Mouse (Mus musculus) bone marrow, adult 2 months (tissue): ENCODE results near the gene Fam43b. TPM values are rescaled to one million over a fixed set of nuclear protein-coding genes. Genes with fewer than 3 reads are reported as not detected.

Experiments used
- H3K27ac ChIP-seq: fragments of 200-500 bp; 2 replicates; pipeline ENCODE4 v1.5.1; 2012; ENCODE audit warnings: low read depth, mild to moderate bottlenecking, control low read depth, inconsistent platforms, low read length; ENCODE audit not compliant: control insufficient read depth, poor library complexity, insufficient read depth
- H3K4me1 ChIP-seq: fragments of 200-500 bp; 2 replicates; pipeline ENCODE4 v1.6.1; 2011; ENCODE audit warnings: low read length; ENCODE audit not compliant: control insufficient read depth, insufficient read depth
- H3K4me3 ChIP-seq: fragments of 200-500 bp; replicated peaks from 2 replicates; pipeline ENCODE3; 2011; ENCODE audit warnings: mild to moderate bottlenecking, low read depth, low read length, control low read depth; ENCODE audit not compliant: control insufficient read depth
- CTCF ChIP-seq: fragments of 200-500 bp; IDR thresholded peaks from 2 replicates; pipeline ENCODE4 v1.5.1; 2011; ENCODE audit warnings: low read length, control low read depth; ENCODE audit not compliant: control insufficient read depth, insufficient read depth
- POLR2A ChIP-seq: fragments of 200-500 bp; IDR thresholded peaks from 2 replicates; pipeline ENCODE4 v1.6.1; 2011; ENCODE audit warnings: low read depth, mild to moderate bottlenecking, control low read depth, low read length, borderline replicate concordance; ENCODE audit not compliant: control insufficient read depth
- WGBS: fragments of 180-500 bp; shearing (Covaris S2); methylation state at CpG from one replicate; pipeline ENCODE4 v1.1.7; 2018; 5-methylcytosine and 5-hydroxymethylcytosine counted together
- polyA plus RNA-seq: library from polyadenylated mRNA; stranded (reverse); fragments of >200 nt; gene quantifications from 2 replicates; pipeline ENCODE4 v1.2.4, GENCODE M21; 2011; ENCODE audit warnings: low replicate concordance; ENCODE audit not compliant: missing spikeins, insufficient read depth, insufficient read length

Gene Fam43b
- polyA plus RNA-seq, 1 experiment: not detected

DNA sequence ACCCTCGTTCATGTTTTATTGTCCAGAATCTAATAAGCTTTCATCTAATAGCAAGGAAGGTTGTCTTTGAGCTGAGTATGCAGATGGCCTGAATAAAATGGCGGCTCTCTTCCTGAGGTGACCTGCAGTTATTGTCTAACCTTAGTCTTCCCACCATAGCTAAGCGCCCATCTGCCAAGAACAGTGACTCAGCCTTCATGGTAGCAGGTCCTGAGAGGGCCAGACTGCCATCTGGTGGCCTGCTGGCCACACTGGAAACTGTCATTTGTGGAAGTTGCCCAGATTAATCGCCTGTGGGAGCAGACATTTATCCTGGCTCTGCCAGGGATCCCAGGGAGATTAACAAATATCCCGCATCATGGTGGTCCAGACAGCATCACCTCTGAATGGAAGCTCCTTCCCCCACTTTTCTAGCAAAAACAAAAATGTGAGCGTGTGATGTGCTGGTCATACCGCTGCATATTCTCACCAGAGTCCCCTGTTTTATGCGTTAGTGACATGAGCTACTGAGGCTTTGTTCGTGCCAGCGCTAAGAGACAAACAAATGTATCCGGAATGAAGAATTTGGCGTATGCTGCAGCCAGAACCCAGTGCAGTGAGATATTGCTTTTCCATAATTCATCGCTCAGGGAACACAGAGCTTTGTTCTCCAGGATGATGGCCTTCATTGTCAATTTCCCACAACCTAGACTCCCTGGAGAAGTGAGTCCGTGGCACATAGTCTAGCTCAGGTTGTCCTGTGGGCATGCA is 17.1 kb downstream of the Fam43b start:
- TF ChIP-seq POLR2A: no peak
- peak; percentile 62 for TF ChIP-seq CTCF
- Histone ChIP-seq H3K27ac (no peak overlapping the region), H3K4me3 (no peak overlapping the region), H3K4me1 (no peaks in the 10 kb centered on the region)
- 46% methylated on average over 14 of the region's 14 CpGs for WGBS

DNA sequence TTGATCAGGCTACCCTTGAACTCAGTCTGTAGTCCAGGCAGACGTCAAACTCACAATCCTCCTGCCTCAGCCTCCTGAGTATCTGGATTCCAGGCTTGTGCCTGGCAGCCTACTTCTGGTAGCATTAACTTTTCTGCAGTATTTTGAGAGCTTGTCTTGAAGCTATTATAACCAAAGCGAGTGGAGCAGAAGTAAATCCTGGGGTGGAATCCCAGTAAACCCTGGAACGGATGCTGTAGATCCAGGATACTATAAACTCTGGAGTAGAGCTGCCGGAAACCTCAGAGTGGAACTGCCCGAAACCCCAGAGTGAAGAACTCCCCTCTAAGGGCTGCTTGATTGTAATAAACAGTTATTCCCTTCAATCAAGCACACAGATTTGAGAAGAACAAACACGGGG is 18.8 kb downstream of the Fam43b start:
- no peak for TF ChIP-seq CTCF
- Histone ChIP-seq H3K27ac (no peak overlapping the region), H3K4me1 (no peaks in the 10 kb centered on the region), H3K4me3 (no peak overlapping the region)
- 61% methylated on average over 6 of the region's 6 CpGs for WGBS

DNA sequence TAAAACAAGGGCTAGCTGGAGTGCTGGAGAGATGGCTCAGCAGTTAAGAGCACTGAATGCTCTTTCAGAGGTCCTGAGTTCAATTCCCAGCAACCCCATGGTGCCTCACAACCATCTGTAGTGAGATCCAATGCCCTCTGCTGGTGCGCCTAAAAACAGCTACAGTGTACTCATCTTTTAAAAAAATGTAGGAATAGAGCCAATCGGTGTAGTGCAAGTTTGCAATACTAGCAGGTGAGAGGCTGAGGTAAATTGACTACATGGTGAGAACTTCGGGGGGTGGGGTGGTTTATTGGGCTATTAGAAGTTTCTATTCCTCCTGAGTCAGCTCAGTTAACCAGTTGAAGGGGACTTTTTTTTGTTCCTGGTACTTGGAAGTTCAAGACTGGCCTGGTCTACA is 21.2 kb downstream of the Fam43b start:
- Histone ChIP-seq H3K27ac (no peak overlapping the region), H3K4me3 (no peak overlapping the region), H3K4me1 (no peaks in the 10 kb centered on the region)
- TF ChIP-seq POLR2A (no peak), CTCF (no peak)
- 75% methylated on average over 3 of the region's 3 CpGs for WGBS

DNA sequence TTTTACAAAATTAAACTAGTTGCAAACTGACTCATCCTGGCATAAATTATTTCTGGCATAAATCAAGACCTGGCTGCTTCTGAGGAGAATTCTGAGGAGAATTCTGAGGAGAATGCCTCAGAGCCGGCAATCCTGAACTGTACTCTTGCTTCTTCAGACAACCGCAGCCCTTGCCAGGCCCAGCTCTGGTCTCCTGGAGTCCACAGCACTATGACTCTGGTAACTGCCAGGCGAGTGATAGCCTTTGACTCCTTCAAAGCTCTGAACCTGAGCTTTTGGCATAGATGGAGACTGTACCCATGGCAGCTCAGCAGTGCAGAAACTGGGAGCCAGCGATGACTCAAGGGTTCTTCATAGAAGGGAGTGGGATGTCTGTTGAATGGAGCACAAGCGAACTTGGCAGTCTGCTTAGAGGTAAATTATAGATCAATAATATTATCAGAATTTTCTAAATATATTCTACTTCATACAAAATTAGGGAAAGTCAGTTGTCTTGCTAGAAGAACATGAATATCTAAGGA is 25.3 kb downstream of the Fam43b start:
- Histone ChIP-seq H3K4me3 (no peak overlapping the region), H3K4me1 (no peaks in the 10 kb centered on the region), H3K27ac (no peak overlapping the region)
- WGBS: 85% methylated on average over 5 of the region's 5 CpGs
- TF ChIP-seq POLR2A (no peak), CTCF (no peak)

DNA sequence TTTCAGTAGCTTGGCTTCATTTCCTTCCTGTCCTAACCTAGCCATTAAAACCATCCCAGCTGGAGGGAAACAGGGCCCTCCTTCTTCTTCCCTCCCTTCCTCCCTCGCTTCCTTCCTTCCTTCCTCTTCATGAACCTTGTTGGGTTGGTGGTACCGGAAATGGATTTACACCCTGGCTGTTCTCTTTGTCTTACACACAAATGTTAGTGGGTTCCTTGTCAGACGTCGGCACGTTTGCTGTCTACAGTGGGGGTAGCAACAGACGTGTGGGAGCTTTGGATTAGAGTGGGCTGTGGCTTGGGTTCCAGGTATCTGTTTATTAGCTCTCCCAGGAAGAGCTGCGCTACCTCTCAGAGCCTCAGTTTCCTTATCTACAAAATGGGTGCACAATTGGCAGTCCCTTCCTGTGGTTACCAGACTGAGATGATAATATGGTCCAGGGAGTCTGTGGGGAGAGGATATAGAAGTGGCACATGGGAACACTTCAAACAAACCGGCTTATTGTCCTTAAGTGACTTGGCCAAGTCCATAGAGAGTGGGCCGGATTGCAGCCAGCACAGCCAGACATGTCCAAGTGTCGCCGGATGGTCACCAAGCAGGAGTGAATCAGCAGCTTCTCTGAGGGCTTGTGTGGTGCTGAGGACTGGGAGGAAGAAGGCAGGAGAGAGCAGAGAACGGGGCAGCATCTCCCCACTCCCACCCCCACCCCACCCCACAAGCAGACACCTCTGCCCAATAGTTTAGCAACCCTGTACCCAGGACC is 27.6 kb downstream of the Fam43b start:
- no peak overlapping the region for H3K27ac ChIP-seq
- 24% methylated on average over 12 of the region's 12 CpGs for WGBS
- H3K4me3 ChIP-seq: no peak overlapping the region
- TF ChIP-seq POLR2A (no peak), CTCF (no peak)
- H3K4me1 ChIP-seq: no peaks in the 10 kb centered on the region

DNA sequence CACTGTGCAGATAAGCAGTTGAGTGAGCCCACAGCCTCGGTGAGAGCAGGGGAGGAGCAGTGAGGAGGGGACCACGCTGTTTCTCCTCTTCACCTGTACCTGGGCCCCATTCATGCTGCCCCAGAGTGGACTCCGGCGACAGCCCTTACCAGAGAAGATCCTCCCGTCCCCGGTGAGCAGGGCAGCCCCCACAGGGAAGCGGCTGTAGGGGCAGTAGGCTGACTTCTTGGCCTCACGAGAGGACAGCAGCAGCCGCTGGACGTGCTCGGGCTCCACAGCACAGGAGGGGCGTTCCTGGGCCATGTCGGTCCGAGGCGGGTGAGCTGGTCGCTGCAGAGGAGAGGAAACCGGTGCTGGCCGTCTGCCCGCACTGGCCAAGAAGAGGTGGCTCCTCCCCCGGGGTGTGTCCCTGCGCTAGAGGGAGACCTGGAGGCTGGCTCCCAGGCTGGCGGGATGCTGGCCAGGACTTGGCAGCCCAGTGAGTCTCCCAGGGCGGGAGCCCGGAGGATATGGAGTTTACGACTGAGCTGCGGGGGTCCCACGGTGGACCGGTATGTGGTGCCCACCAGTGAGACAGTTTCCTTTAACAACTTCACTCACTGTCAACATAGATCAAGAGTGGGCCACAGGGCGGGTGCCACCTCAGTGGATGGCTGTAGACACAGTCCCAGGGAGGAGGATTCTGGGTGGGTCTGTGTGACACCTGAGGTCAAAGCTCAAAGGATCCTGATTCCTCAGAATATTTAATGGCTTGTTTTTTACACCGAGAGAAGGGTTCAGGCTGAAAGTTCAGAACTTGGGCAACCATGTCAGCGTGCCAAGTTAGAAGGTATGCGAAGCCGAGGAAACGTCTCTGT is 28.5 kb downstream of the Fam43b start, which contains the start of gene Cda:
Gene Cda (minus strand): TSS at position 352 of the 857 bp plus-strand sequence.
- under 1% methylated on average over 34 of the region's 34 CpGs for WGBS
- Histone ChIP-seq H3K4me3 (no peak within 1 kb of the TSS), H3K27ac (no peak within 1 kb of the TSS), H3K4me1 (no peaks in the 10 kb centered on the region)
- TF ChIP-seq POLR2A (no peak), CTCF (no peak)

DNA sequence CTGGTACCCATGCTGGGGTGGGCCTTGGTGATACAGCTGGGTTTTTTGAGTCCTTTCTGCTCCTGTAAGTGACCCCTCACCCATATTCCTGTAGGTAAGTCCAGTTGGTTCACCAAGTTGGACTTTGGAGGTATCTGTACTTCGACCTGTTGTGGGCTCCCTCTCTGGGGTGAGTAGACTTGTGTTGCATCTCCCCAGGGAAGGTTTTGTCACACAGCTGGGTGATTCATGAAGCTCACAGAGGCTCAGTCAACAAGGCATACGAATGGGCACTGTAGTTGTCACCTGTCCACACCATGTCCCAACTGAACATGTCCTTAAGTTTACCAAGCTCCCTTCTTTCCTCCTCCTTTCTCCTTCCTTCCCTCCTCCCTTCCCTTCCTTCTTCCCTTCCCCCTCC is 29.8 kb downstream of the Fam43b start:
- Histone ChIP-seq H3K27ac (no peak overlapping the region), H3K4me3 (no peak overlapping the region), H3K4me1 (no peaks in the 10 kb centered on the region)
- TF ChIP-seq CTCF (no peak), POLR2A (no peak)
- WGBS: 51% methylated on average over 2 of the region's 2 CpGs

DNA sequence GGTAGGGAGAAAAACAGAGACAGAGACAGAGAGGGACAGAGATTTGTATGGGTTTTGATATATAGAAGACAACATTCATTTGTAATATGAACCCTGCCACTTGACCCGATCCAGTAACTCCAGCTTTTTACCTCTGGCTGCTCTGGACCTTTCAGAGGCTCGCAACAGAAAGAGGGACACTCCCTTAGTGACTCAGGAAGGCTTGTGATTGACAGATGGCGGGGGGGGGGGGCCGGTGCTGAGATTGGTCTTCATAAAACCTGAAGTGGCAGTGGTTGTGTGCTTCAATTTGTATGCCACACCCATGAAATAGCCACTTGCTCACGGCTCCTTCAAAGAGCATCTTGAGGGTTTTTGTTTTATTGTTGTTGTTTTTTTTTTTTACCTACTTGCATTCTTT is 32.8 kb downstream of the Fam43b start:
- Histone ChIP-seq H3K4me1 (no peaks in the 10 kb centered on the region), H3K27ac (no peak overlapping the region), H3K4me3 (no peak overlapping the region)
- WGBS: 58% methylated on average over 5 of the region's 5 CpGs
- TF ChIP-seq POLR2A: no peak
